Mouse (Mus musculus): ENCODE measurements around the gene Mpg. TPM values are rescaled to one million over a fixed set of nuclear protein-coding genes. Genes with fewer than 3 reads are reported as not detected.

Gene Mpg
- total and polyA plus RNA-seq, 3 experiments, result 39.1 to 40.3 (median 39.6) TPM

DNA sequence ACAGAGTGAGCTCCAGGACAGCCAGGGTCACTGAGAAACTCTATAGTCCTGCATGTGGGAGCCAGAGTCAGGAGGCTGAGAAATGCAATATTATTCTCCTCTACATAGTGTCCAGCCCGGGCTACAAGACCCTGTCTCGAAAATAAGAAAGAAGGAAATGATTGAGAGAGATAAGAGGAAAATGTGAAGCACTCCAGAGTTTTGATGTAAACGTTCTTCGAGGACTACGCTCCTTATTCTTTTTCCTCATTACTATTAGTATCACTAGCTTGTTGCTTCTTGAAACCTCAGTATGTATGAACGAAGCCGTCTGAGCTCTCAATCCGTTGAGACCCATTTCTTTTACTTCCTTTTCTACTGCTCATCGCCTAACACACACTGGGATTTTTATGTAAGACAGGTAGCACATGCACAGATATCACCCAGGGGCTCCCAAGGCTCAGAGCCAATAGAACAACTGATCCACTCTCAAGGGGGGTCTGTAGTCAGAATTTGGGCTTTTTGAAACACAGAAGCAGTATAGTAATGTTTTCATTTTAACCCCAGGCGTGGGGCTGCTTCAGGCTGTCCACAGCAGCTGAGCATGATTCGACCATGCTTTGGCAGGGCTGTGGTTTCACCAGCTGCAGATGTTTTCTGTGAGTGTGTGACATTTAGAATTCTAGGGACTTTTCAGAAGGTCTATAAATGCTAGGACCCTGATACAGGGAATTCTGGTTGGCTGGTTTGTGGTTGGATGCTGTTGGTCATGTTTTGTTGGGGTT is 24.2 kb upstream of the Mpg start:
- Histone ChIP-seq H3K4me2 (ENCODE audit: insufficient read depth, low read depth, poor library complexity, severe bottlenecking) (peak overlapping the region; percentile 3; the same call in 1 of the 2 replicates), H3K4me1 (ENCODE audit: control insufficient read depth in 1 of 2, insufficient read depth in 2 of 2) (peaks cover 13 to 66% of the 10 kb centered on the region in 2 experiments), H3K36me3 (replicated peaks in 1 of 2; ENCODE audit: control insufficient read depth in 1 of 2, insufficient read depth in 1 of 2, low read length in 1 of 2) (peaks cover under 1 to 7% of the 10 kb centered on the region in 2 experiments), H3K9me3 (replicated peaks; ENCODE audit: low read length) (no peaks in the 10 kb centered on the region), H3K27me3 (replicated peaks) (no peaks in the 10 kb centered on the region), H3K4me3 (replicated peaks in 1 of 3; ENCODE audit: low read depth in 2 of 3, low read length in 2 of 3, poor library complexity in 1 of 3) (no peak overlapping the region), H3K9ac (ENCODE audit: insufficient read depth, low read depth) (peak overlapping the region; percentile 17; the same call in 1 of the 2 replicates), H3K27ac (ENCODE audit: insufficient read depth, low read depth) (no peak overlapping the region), H3K79me2 (replicated peaks; ENCODE audit: control insufficient read depth, extremely low read depth, insufficient read depth, poor library complexity, severe bottlenecking) (no peaks in the 10 kb centered on the region)
- in situ Hi-C loops (cut with MboI; ENCODE audit: low pct_ligation_motif_present, low pct_unique_long_range_greater_than_20kb, low sequenced_read_pairs) (loop anchor here (5.0 kb wide), 1 partner anchor 35 kb away; no protein-coding TSS in a partner anchor), dilution Hi-C loops (cut with MboI; ENCODE audit: extremely low pct_ligation_motif_present, extremely low pct_unique_long_range_greater_than_20kb, low sequenced_read_pairs) (no loop called here)
- peak; percentile 61 for DNase-seq (ENCODE audit: extremely low read depth)
- 0 out of 2 replicates have a peak, but pooled peaks have one; percentile 4 for TF ChIP-seq SIN3A (IDR thresholded peaks at IDR 0.05; ENCODE audit: low read length)
- no peak for TF ChIP-seq MEF2A (IDR thresholded peaks at IDR 0.05; ENCODE audit: borderline replicate concordance, low read depth, low read length)
- TF ChIP-seq RAD21 (IDR thresholded peaks at IDR 0.05; ENCODE audit: low read depth, low read length), result no peak
- TF ChIP-seq ELF1 (IDR thresholded peaks at IDR 0.05; ENCODE audit: low read depth, low read length), result no peak
- no peak for TF ChIP-seq UBTF (IDR thresholded peaks at IDR 0.05; ENCODE audit: low read depth, low read length)
- peak; percentile 72; the same call in 1 of the 2 replicates for TF ChIP-seq MAX (IDR thresholded peaks at IDR 0.05; ENCODE audit: low read length)
- TF ChIP-seq HCFC1 (IDR thresholded peaks at IDR 0.05; ENCODE audit: low read depth, low read length), result no peak; the same call in 1 of the 2 replicates
- TF ChIP-seq ZNF384 (IDR thresholded peaks at IDR 0.05; ENCODE audit: low read depth, low read length), result no peak
- TF ChIP-seq CHD1 (IDR thresholded peaks at IDR 0.05; ENCODE audit: low read depth, low read length), result no peak
- no peak for TF ChIP-seq JUN (IDR thresholded peaks at IDR 0.05; ENCODE audit: insufficient read depth, low read depth, low read length)
- peak; percentile 35; the same call in 1 of the 2 replicates for TF ChIP-seq MXI1 (IDR thresholded peaks at IDR 0.05; ENCODE audit: low read depth, low read length)
- TF ChIP-seq POLR2AphosphoS2 (IDR thresholded peaks at IDR 0.05; ENCODE audit: low read depth, low read length), result no peak
- no peak for TF ChIP-seq POLR2A (IDR thresholded peaks at IDR 0.05; ENCODE audit: low read depth, low read length)
- TF ChIP-seq ZKSCAN1 (IDR thresholded peaks at IDR 0.05; ENCODE audit: borderline replicate concordance, low read depth, low read length), result no peak
- TF ChIP-seq CTCF (conservative IDR thresholded peaks at IDR 0.05 in 1 of 2, IDR thresholded peaks at IDR 0.05 in 1 of 2; ENCODE audit: low read depth in 2 of 2, low read length in 2 of 2), result no peak
- TF ChIP-seq TBP (conservative IDR thresholded peaks at IDR 0.05; ENCODE audit: low read depth, low read length), result no peak
- no peak for TF ChIP-seq USF2 (conservative IDR thresholded peaks at IDR 0.05; ENCODE audit: low read depth, low read length)
- 0 out of 2 replicates have a peak, but pooled peaks have one; percentile 30 for TF ChIP-seq MYC (IDR thresholded peaks at IDR 0.05; ENCODE audit: low read depth, low read length)
- no peak for TF ChIP-seq NELFE (IDR thresholded peaks at IDR 0.05; ENCODE audit: low read depth, low read length)
- TF ChIP-seq NRF1 (IDR thresholded peaks at IDR 0.05; ENCODE audit: low read depth, low read length), result no peak
- no peak for TF ChIP-seq RCOR1 (conservative IDR thresholded peaks at IDR 0.05; ENCODE audit: low read depth, low read length)
- TF ChIP-seq ZMIZ1 (IDR thresholded peaks at IDR 0.05; ENCODE audit: low read depth, low read length), result no peak
- no peak for TF ChIP-seq KAT2A (IDR thresholded peaks at IDR 0.05; ENCODE audit: insufficient replicate concordance, low read length)
- no peak for TF ChIP-seq IRF4 (IDR thresholded peaks at IDR 0.05; ENCODE audit: low read depth, low read length)
- no peak for TF ChIP-seq PAX5 (IDR thresholded peaks at IDR 0.05; ENCODE audit: low read length)
- no peak for TF ChIP-seq MAZ (IDR thresholded peaks at IDR 0.05; ENCODE audit: low read depth, low read length)
- TF ChIP-seq USF1 (IDR thresholded peaks at IDR 0.05; ENCODE audit: low read depth, low read length), result no peak
- no peak for TF ChIP-seq SMC3 (IDR thresholded peaks at IDR 0.05; ENCODE audit: low read depth, low read length)
- 0 out of 2 replicates have a peak, but pooled peaks have one; percentile 49 for TF ChIP-seq EP300 (IDR thresholded peaks at IDR 0.05; ENCODE audit: low read length)
- no peak for TF ChIP-seq BHLHE40 (IDR thresholded peaks at IDR 0.05; ENCODE audit: low read depth, low read length)
- peak; percentile 85 for TF ChIP-seq ETS1 (conservative IDR thresholded peaks at IDR 0.05; ENCODE audit: low read depth, low read length)
- TF ChIP-seq E2F4 (IDR thresholded peaks at IDR 0.05; ENCODE audit: insufficient replicate concordance, low read depth, low read length), result no peak
- TF ChIP-seq TCF12 (IDR thresholded peaks at IDR 0.05; ENCODE audit: low read depth, low read length), result peak; percentile 14; the same call in 1 of the 2 replicates
- no peak for TF ChIP-seq GABPA (IDR thresholded peaks at IDR 0.05; ENCODE audit: insufficient replicate concordance, low read depth, low read length)
- no peak for TF ChIP-seq ZC3H11A (IDR thresholded peaks at IDR 0.05; ENCODE audit: low read depth, low read length)
- no peak for TF ChIP-seq CHD2 (IDR thresholded peaks at IDR 0.05; ENCODE audit: low read length)
- TF ChIP-seq JUND (conservative IDR thresholded peaks at IDR 0.05; ENCODE audit: low read depth, low read length), result no peak
- no peak for TF ChIP-seq MAFK (IDR thresholded peaks at IDR 0.05; ENCODE audit: insufficient replicate concordance, low read length)

Measured in CH12.LX (cell line).